Mouse (Mus musculus) limb, embryonic 14.5 days (tissue): Measurements from ENCODE around the gene Pafah2. TPM values are rescaled to one million over a fixed set of nuclear protein-coding genes. Genes with fewer than 3 reads are reported as not detected.

Experiments
- ATAC-seq: fragments of 200-750 bp; cut with Nextera tagmentation; 2 replicates; pipeline ENCODE4 v1.8.0; 2017; ENCODE audit warnings: low read depth, moderate number of reproducible peaks, moderate TSS enrichment; ENCODE audit not compliant: low FRiP score
- DNase-seq: peaks from one replicate; pipeline ENCODE4 v3.0.0-alpha.2; 2015; ENCODE audit warnings: low spot score
- H3K27ac ChIP-seq: fragments of 300-500 bp; sonication (generic); replicated peaks from 2 replicates; pipeline ENCODE4 v1.5.1; 2014; ENCODE audit warnings: low read depth, mild to moderate bottlenecking, low read length, moderate library complexity, mixed read lengths
- H3K27me3 ChIP-seq: fragments of 300-500 bp; sonication (generic); 2 replicates; pipeline ENCODE4 v1.6.1; 2014; ENCODE audit warnings: low read length, mixed read lengths; ENCODE audit not compliant: control insufficient read depth, insufficient read depth
- H3K36me3 ChIP-seq: fragments of 300-500 bp; sonication (generic); 2 replicates; pipeline ENCODE4 v1.6.1; 2014; ENCODE audit warnings: mild to moderate bottlenecking, low read length, moderate library complexity, mixed read lengths; ENCODE audit not compliant: control insufficient read depth, insufficient read depth
- H3K4me1 ChIP-seq: fragments of 300-500 bp; sonication (generic); 2 replicates; pipeline ENCODE4 v1.6.1; 2014; ENCODE audit warnings: antibody characterized with exemption, low read length, mixed read lengths; ENCODE audit not compliant: control insufficient read depth, insufficient read depth
- H3K4me2 ChIP-seq: fragments of 300-500 bp; sonication (generic); replicated peaks from 2 replicates; pipeline ENCODE4 v1.6.1; 2014; ENCODE audit warnings: low read depth, mild to moderate bottlenecking, low read length, moderate library complexity; ENCODE audit not compliant: severe bottlenecking
- H3K4me3 ChIP-seq: fragments of 300-500 bp; sonication (generic); replicated peaks from 2 replicates; pipeline ENCODE4 v1.5.1; 2014; ENCODE audit warnings: low read length
- H3K9ac ChIP-seq: fragments of 300-500 bp; sonication (generic); 2 replicates; pipeline ENCODE4 v1.6.1; 2014; ENCODE audit warnings: mild to moderate bottlenecking, low read depth, low read length, moderate library complexity; ENCODE audit not compliant: severe bottlenecking
- H3K9me3 ChIP-seq: fragments of 300-500 bp; sonication (generic); 2 replicates; pipeline ENCODE4 v1.6.1; 2016; ENCODE audit warnings: low read length; ENCODE audit not compliant: control insufficient read depth
- POLR2A ChIP-seq: fragments of 200-500 bp; IDR thresholded peaks from 2 replicates; pipeline ENCODE4 v1.8.0; 2012; ENCODE audit warnings: inconsistent platforms, mild to moderate bottlenecking, moderate library complexity, borderline replicate concordance; ENCODE audit not compliant: insufficient read depth, insufficient read length; ENCODE audit errors: extremely low read depth
- WGBS: fragments of 180-500 bp; shearing (Covaris S2); extraction: QIAGEN DNeasy Blood & Tissue Kit; methylation state at CpG from one replicate; pipeline ENCODE4 v1.1.7; 2014; 5-methylcytosine and 5-hydroxymethylcytosine counted together
- polyA plus RNA-seq, 2 experiments: library from polyadenylated mRNA; depleted of rRNA in 1 of 2; stranded (reverse) in 1 of 2; unstranded in 1 of 2; fragments of >200 nt; fragmentation: Nextera tagmentation in 1 of 2; extraction: Ambion mirVana in 1 of 2; gene quantifications; 2 replicates each; pipeline versions ENCODE4 v1.2.1 to v1.2.3; 2012 to 2014

Pafah2 gene
- polyA plus RNA-seq, 2 experiments, result 14.3 to 25.9 TPM

GRCm38 (mm10) chr4:134397121-134397520 is 1.0 kb downstream of the Pafah2 start:
- Histone ChIP-seq H3K4me1 (peaks cover 17% of the 10 kb centered on the region), H3K9ac (0 out of 2 replicates have a peak overlapping the region, but pooled peaks have one; percentile 34), H3K36me3 (no peaks in the 10 kb centered on the region), H3K4me2 (peak overlapping the region; percentile 83), H3K9me3 (no peaks in the 10 kb centered on the region), H3K27ac (peak overlapping the region; percentile 56), H3K27me3 (no peaks in the 10 kb centered on the region), H3K4me3 (peak overlapping the region; percentile 58)
- no peak for TF ChIP-seq POLR2A
- DNase-seq, result peak; percentile 45
- whole genome bisulfite sequencing, result 18% methylated on average over 7 of the region's 7 CpGs
- no peak for ATAC-seq

DNA sequence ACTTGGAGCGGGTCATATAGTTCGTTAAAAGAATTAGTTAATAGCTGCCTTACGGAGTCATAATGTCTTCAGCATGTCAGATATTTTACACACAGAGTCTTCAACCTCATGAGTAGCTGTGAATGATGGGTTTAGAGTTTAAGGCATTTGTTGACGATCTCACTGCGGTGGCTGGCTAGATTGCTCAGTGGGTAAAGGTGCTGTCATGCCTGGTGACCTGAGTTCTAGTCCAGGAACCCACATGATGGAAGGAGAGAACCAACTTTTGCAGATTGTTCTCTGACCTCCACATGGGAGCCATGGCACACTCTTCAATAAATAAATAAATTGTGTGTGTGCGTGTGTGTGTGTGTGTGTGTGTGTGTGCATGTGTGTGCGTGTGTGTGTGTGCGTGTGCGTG is 1.6 kb downstream of the Pafah2 start:
- H3K9me3 ChIP-seq, result no peaks in the 10 kb centered on the region
- no peak for TF ChIP-seq POLR2A
- H3K4me2 ChIP-seq, result peak overlapping the region; percentile 83; the same call in 1 of the 2 replicates
- ATAC-seq, result no peak
- H3K4me3 ChIP-seq, result no peak overlapping the region
- H3K36me3 ChIP-seq, result no peaks in the 10 kb centered on the region
- no peak overlapping the region for H3K27ac ChIP-seq
- peaks cover 17% of the 10 kb centered on the region for H3K4me1 ChIP-seq
- no peak for DNase-seq
- no peaks in the 10 kb centered on the region for H3K27me3 ChIP-seq
- WGBS, result 74% methylated on average over 9 of the region's 9 CpGs
- no peak overlapping the region for H3K9ac ChIP-seq

DNA sequence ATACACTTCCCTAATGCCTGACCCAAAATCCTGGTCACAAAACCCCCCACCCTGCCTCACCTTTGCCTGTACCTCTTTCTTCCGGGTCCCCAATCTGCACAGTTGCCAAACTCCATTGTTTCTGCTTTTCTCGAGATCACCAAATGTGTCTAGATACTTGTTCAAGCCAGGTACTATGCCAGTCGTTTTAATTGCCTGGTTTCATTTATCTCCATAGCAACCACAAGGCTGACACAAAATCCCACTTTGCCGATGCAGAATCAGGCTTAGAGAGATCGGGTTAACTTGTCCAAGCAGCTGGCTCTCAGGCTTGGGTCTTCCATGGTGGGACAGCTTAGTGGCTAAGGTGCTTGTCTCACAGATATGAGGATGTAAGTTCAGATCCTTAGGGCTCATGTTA is 4.1 kb downstream of the Pafah2 start:
- TF ChIP-seq POLR2A, result no peak
- H3K27ac ChIP-seq, result no peak overlapping the region
- no peaks in the 10 kb centered on the region for H3K27me3 ChIP-seq
- no peak overlapping the region for H3K4me2 ChIP-seq
- H3K9me3 ChIP-seq, result no peaks in the 10 kb centered on the region
- H3K4me3 ChIP-seq, result no peak overlapping the region
- WGBS, result 29% methylated on average over 5 of the region's 5 CpGs
- no peak for ATAC-seq
- peaks cover 17% of the 10 kb centered on the region for H3K4me1 ChIP-seq
- 0 out of 2 replicates have a peak, but pooled peaks cover 6% of the 10 kb centered on the region for H3K36me3 ChIP-seq
- H3K9ac ChIP-seq, result no peak overlapping the region
- no peak for DNase-seq

DNA sequence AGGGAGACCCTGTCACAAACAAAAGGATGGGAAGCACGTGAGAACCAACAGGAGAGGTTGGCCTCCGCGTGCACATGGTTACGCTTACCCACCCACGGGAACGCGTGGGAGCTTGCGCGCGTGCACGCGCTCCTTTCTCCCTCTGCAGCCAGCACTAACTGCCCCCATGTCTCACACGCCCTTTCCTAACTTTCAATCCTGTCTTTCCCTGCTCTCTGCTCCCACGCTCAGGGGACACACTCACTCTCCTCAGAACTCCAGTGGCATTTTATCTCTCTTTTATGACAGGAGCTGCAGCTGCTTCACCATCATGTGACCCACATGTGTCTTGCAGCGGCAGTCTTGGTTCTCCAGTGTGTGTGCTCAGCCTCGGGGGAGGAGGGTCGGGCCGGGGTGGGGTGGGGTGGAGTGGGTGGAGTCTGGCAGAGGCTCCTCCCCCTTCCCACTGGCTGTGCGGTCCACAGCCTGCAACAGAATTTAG is 5.1 kb downstream of the Pafah2 start:
- Histone ChIP-seq H3K4me2 (peak overlapping the region; percentile 61), H3K9me3 (no peaks in the 10 kb centered on the region), H3K27me3 (no peaks in the 10 kb centered on the region), H3K9ac (0 out of 2 replicates have a peak overlapping the region, but pooled peaks have one; percentile 34), H3K4me3 (peak overlapping the region; percentile 33), H3K4me1 (peaks cover 17% of the 10 kb centered on the region), H3K36me3 (peaks cover 10% of the 10 kb centered on the region; the same call in 1 of the 2 replicates), H3K27ac (no peak overlapping the region)
- ATAC-seq (peak; percentile 84), DNase-seq (peak; percentile 67)
- TF ChIP-seq POLR2A, result no peak
- WGBS, result 8% methylated on average over 19 of the region's 19 CpGs

DNA sequence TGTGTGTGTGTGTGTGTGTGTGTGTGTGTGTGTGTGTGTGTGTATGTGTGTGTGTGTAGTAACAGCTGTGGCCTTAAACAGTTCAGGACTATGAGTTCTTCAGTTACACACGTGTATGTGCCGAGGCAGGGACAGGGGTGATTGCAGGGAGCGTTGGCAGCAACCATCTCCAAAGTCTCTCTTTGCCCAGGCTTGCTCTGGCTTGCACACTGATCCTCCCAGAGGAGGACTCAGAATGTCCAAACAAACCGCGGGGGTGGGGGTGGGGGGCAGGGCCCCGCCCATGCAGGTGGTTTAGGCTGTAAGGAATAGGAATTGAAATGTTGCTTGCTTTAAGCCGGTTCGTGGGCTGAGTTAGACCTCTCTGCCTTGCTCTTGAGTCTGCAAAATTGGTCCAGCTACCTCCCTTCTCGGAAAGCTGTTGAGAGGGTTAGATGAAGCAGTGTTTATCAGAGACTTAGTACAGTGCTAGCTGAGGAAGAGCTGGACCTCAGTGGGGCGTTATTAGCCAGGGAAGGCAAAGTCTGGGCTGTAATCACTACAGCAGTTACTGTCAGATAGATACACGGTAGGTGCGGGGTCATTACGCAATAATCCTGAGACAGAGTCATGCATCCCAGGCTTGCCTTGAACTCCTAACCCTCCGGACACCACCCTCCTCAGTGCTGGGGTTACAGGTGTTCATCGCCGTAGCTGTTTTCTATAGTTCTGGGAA is 5.9 kb downstream of the Pafah2 start:
- H3K4me2 ChIP-seq, result peak overlapping the region; percentile 61
- H3K4me1 ChIP-seq, result peaks cover 16% of the 10 kb centered on the region
- H3K9me3 ChIP-seq, result no peaks in the 10 kb centered on the region
- no peak for TF ChIP-seq POLR2A
- ATAC-seq (peak; percentile 44; the same call in 1 of the 2 replicates), DNase-seq (peak; percentile 9)
- no peak overlapping the region for H3K27ac ChIP-seq
- 57% methylated on average over 16 of the region's 16 CpGs for WGBS
- H3K27me3 ChIP-seq, result no peaks in the 10 kb centered on the region
- H3K36me3 ChIP-seq, result peaks cover 10% of the 10 kb centered on the region; the same call in 1 of the 2 replicates
- H3K9ac ChIP-seq, result no peak overlapping the region
- no peak overlapping the region for H3K4me3 ChIP-seq
